Mouse (Mus musculus) granulocyte monocyte progenitor cell, adult 5-6 weeks (primary cell): ENCODE results near the gene Dglucy. TPM values are rescaled to one million over a fixed set of nuclear protein-coding genes. Genes with fewer than 3 reads are reported as not detected.
A peak's percentile ranks its signal among the peaks of the same experiment; 100 is the strongest.

ENCODE experiments used
- ATAC-seq: replicated peaks from 2 replicates; pipeline ENCODE4 v1.8.0; 2016; ENCODE audit warnings: mild to moderate bottlenecking, moderate TSS enrichment, inconsistent platforms; ENCODE audit not compliant: poor library complexity, severe bottlenecking
- total RNA-seq, 2 experiments: library from RNA; stranded (forward) in 1 of 2; stranded (reverse) in 1 of 2; fragments of 200-712, 200-1000 nt in 1 of 2; fragments of >200 nt in 1 of 2; fragmentation: Nextera tagmentation in 1 of 2; gene quantifications; 2 replicates each; pipeline ENCODE4 v1.2.3; 2014 to 2017

Gene Dglucy
- total RNA-seq, 2 experiments from 2014 or later = 14.1 to 29.8 TPM

GRCm38 (mm10) chr12:100873612-100874011 lies 94.8 kb downstream of the Dglucy start:
- ATAC-seq = no peak

- no peak for ATAC-seq
These were observed 96.7 kb downstream of the Dglucy start for GRCm38 (mm10) chr12:100875553-100875952.

DNA sequence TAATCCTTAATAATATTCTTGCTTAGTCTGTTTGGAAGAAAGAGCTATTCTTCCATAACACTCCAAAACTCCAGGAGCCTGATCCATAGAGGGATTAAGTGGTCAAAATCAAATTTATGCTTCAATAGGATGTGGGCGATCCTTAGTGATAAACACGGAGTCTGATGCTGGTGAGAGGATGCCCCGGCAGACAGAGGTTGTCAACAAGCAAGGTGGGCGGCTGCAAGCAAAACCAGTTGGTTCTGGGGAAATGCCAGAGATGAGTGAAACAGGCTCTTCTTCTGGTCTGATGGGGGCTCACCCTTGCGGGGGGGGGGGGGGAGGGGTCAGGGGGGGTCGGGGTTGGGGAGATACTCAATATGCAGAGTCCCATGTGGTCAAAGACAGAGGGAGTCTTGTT lies 97.1 kb downstream of the Dglucy start:
- ATAC-seq = no peak

GRCm38 (mm10) chr12:100877936-100878335 lies 99.1 kb downstream of the Dglucy start:
- peak; percentile 74 for ATAC-seq

DNA sequence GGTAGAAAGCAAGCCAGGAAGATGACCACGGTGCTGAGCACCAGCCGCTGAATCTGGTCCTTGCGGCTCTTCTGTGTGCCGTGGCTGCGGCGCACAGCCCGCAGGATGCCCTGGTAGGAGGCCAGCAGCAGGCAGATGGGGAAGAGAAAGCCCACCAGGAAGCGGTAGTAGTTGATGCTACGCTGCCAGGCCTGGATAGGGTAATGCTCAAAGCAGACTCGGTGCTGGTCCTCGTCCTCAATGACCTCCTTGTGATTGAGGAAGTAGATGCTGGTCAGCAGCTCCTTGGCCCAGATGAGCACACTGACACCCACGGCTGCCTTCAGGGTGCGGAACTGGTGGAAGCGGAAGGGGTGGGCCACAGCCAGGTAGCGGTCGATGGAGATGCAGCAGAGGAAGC lies 99.7 kb downstream of the Dglucy start:
- peak; percentile 85 for ATAC-seq

DNA sequence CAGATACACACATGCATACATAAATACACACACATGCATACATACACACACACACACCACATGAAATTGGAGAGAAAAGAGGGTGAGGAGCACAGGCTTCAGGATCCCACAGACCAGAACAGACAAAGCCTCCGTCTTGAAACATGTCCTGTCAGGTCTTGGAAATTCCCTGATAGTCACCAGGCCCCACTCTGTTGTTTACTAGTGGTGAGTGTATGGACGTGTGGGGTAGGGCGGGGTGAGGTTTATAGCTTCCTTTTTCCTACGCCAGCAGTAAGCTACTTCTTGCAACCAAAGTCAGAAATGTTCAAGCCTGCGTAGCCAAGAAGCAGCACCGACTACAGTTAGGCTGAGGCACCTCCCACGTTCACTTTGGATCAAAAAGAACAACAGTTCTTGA lies 104.3 kb downstream of the Dglucy start:
- ATAC-seq = peak; percentile 9; the same call in 1 of the 2 replicates

GRCm38 (mm10) chr12:100885585-100885984 lies 106.7 kb downstream of the Dglucy start:
- peak; percentile 76 for ATAC-seq

- ATAC-seq = no peak
These were observed 108.0 kb downstream of the Dglucy start for GRCm38 (mm10) chr12:100886877-100887276.

DNA sequence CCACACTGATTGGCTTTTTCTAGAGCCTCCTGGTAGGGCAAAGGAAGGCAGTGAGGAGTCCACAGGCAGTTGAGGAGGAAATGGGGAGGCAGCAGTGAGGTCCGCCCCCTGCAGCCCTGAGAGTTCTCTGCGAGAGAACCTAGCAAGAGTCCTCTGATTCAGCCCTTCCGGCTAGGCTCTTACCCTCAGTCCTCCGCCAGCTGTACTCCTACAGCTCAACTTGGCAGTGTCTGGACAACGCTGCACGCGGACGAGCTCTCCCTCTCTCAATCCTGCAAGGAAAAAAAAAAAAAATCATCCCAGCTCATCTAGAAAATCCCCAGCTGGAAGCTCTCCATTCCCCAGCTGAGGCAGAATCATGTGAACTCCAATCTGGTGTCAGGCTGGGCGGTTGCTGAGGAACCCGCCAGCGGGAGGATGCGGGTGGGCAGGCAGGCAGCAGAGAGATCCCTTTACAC lies 109.0 kb downstream of the Dglucy start:
- peak; percentile 65 for ATAC-seq

DNA sequence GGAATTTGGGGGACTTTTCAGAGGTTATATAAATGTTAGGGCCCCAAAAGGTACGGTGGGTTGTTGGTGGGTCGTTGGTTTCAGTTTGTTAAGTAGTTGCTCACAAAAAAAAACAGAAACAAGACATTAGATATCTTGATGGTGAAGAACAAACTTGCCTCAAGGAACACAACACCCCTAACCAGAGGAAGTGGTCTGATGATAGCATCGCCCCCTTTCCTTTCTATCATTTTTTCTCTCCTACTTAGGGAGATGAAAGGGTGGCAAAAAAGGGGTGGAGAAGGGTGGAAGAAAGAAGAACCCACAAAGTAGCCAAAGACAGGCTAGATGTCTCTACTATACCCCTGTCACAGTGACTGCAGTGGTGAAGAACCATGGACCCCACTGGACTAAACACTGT lies 111.7 kb downstream of the Dglucy start:
- no peak for ATAC-seq

GRCm38 (mm10) chr12:100895504-100895903 lies 116.6 kb downstream of the Dglucy start:
- ATAC-seq = no peak

- no peak for ATAC-seq
These were observed 117.8 kb downstream of the Dglucy start for GRCm38 (mm10) chr12:100896661-100897060.

DNA sequence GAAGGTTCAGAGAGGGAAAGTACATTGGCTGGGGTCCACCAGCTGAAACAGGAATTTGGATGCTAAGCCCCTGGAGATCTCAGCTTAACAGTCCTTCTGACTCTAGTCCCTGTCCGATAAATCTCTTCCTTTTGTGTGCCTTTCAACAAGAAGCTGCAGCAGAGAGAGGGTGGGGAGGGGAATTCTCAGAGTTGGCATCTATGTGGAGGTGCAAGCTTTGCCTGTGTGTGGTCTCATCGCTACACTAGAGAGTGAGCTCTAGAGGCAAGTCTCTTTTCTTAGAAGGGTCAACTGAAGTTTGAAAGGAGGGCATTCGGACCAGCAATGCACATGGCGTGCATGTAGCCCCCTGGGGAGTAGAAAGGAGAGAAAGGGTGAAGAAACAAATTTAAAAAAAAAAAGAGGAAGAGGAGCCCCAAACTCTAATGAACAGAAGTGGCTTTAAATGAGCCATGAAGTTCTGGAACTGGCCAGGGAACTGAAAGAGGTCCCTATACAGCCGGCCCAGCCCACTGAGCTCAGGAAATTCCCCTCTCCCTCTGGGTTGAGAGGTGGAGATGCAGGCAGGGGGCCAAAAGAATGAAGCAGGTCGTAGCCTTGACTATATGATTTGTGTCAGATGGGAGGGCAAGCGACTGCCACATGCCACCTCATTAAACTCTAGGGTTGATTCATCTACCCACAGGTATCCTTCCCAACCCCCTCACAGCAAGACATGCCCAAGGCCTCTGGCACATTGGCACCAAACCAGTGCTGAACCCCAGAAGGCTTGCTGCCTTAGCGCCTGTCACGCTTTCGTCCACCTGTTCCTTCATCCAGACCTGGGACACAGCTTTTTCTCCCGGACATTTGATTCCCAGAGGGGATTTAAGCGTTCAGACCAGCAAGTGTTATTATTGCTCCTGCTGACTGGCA lies 119.1 kb downstream of the Dglucy start:
- ATAC-seq = peak; percentile 52

DNA sequence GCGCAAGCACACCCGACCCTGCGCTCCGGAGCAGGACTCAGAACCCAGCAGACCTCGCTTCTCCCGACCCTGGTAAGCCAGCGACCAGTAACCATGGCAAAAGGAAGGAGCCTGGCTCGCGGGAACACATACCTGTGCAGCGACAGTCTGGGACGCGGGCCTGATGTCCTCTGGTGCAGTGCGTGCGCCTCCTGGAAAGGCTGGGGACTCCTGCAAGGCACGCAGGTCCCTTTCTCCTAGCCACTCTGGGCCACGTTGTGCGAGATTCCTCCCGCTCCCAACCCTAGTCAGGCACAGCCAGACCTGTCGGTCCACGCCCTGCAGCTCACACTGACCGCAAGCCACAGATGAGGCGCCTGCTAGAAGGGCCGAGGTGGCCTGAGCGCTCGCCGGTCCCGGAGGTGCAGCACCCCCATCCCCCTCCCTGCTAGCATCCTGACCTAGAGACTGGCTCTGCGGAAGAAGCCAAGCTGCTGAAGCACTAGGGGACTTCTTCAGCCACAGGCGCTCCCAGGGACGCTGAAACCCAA lies 120.3 kb downstream of the Dglucy start:
- peak; percentile 64 for ATAC-seq

GRCm38 (mm10) chr12:100900901-100901300 lies 122.0 kb downstream of the Dglucy start:
- no peak for ATAC-seq

GRCm38 (mm10) chr12:100901386-100901785 lies 122.5 kb downstream of the Dglucy start:
- ATAC-seq = no peak

GRCm38 (mm10) chr12:100903761-100904160 lies 124.9 kb downstream of the Dglucy start:
- ATAC-seq = no peak

DNA sequence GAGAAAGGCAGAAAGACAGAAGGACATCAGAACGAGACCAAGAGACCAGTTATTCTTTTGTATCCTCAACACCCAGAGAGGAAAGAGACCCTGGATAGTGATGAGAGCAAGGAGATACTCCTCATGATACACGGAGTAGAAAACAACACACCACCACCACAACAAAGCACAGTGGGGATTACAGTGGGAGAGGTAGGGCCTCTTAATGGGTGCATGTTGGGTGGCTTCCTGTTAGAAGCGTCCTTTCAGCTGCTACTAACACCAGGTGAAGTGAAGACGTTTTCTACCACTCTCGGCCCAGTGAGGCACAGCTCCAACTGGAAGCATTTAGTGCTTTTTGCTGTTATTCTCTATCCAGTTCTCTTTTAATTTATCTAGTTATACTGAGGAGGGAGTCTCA lies 128.0 kb downstream of the Dglucy start:
- no peak for ATAC-seq

DNA sequence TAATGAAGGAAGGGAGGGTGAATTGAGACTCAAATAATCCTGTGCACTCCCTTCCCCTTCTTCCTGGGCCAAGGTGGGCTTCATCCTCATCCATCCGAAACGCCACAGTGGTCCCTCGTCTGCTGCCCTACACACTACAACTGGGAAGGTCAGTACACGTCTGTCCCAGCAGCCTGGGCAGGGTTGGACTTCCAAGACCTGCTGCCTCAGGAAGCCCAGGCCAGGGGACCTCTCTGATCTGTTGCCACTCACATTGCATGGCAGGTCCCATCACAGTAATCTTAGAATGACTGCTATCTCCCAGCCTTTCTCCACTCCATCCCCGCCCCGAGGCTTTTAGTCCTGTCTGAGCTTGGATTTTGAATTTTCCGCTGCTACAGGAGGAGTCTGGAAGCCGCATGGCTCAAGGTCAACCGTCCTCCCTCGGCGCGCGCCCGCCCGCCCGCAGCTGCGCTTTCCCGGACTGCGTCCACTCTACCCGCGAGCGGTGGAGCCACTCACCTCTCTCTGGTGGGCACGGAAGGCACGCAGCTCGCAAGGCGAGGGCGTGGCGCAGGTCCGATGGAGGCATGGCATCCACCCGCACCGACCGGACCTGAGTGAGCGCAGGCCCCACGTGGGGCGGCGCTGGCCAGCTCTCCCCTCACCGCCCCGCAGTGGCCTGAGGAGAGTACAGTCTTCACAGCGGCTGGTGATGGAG lies 128.9 kb downstream of the Dglucy start, which contains the start of gene Gpr68:
Gene Gpr68 (minus strand): TSS at position 601 of the 700 bp plus-strand sequence.
- ATAC-seq = peak; percentile 57

DNA sequence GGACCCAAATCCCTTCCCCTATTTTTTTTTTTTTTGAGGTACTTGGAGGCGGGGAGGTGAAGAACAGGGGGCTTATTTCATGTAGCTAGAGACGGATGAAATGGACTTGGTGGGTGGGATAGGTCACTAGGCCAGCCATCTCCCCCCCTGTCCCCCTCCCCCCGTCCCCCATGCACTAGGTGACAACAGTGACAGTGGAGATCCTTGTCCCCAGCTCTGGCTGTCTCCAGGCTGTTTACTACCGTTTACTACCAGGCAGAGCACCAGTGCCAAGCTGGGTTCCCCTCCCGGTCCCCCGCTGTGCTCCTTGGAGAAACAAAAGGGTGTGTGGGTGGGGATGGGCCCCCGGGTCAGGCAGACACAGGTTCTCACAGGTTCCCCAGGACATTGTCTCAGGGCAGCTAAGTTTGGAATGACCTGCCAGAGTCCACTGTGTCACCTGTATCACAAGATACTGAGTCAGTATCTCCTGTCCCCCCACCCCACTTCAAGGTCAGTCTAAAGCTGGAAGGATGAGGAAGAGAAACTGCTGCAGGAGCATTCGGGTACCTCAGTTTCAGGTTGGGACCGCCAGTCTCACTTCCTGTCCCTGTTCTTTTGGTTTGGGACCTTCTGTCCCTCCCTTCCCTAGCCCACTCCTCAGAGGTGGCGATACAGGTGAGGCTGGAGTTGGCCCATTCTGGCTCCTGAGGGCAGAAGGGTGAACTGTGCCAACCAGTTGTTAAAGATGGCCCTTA lies 129.6 kb downstream of the Dglucy start:
- ATAC-seq = peak; percentile 41
